Mouse (Mus musculus): ENCODE measurements around the gene D430041D05Rik. TPM values are rescaled to one million over a fixed set of nuclear protein-coding genes. Genes with fewer than 3 reads are reported as not detected.

D430041D05Rik gene
- polyA plus RNA-seq, 1 experiment: 46.7 TPM

DNA sequence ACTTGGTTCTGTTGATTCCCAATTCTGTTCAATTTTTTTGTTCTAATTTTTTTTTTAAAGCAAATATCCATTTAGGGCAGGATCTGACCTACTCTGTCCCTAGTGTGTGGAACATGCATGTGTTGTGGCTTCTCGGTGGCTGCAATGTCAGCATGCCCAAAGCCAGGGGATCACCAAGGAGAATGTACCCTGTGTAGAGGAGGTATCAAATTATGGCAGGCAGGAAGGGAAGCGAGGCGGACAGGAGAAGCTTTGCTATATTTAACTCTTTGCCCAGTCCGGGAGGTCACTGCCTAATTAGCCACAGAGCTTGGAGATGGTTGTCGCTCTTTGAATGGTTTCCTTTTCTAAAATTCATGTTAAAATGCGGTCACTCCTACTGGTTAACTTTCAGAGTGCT lies 212.6 kb downstream of the D430041D05Rik start:
- H3K4me3 ChIP-seq (ENCODE audit: insufficient read depth, low read length): no peak overlapping the region
- TF ChIP-seq CTCF (IDR thresholded peaks at IDR 0.05; ENCODE audit: extremely low read depth, insufficient read depth, low read length) (no peak), POLR2A (IDR thresholded peaks at IDR 0.05; ENCODE audit: extremely low read depth, insufficient read depth, low read length) (no peak)
- H3K4me1 ChIP-seq (ENCODE audit: control insufficient read depth, insufficient read depth, low read length): no peaks in the 10 kb centered on the region; the same call in 1 of the 2 replicates
- H3K27ac ChIP-seq (ENCODE audit: insufficient read depth, low read length): no peak overlapping the region

DNA sequence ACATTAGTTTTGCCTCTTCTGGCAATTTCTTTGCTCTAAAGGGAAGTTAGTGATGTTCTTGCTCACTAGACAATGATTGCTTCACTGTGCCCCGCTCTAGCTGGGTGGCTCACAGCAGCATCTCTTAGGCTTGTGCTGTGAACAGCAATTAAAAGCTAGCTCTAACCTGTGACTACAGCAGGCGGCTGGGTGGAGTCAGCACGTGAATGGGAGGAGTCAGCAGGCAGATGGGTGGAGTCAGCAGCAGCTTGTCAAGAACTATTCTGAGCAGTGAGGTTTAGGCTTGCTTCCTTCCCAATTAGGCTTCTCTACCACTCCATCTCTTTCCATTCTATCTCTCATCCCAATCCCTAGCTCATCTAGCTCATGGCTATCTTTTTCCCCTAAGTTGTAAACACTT lies 213.5 kb downstream of the D430041D05Rik start:
- TF ChIP-seq CTCF (IDR thresholded peaks at IDR 0.05; ENCODE audit: extremely low read depth, insufficient read depth, low read length) (no peak), POLR2A (IDR thresholded peaks at IDR 0.05; ENCODE audit: extremely low read depth, insufficient read depth, low read length) (no peak)
- Histone ChIP-seq H3K27ac (ENCODE audit: insufficient read depth, low read length) (no peak overlapping the region), H3K4me3 (ENCODE audit: insufficient read depth, low read length) (no peak overlapping the region), H3K4me1 (ENCODE audit: control insufficient read depth, insufficient read depth, low read length) (peaks cover 1% of the 10 kb centered on the region; the same call in 1 of the 2 replicates)

GRCm38 (mm10) chr2:104192401-104193141 lies 218.2 kb downstream of the D430041D05Rik start:
- Histone ChIP-seq H3K4me3 (ENCODE audit: insufficient read depth, low read length) (no peak overlapping the region), H3K27ac (ENCODE audit: insufficient read depth, low read length) (no peak overlapping the region), H3K4me1 (ENCODE audit: control insufficient read depth, insufficient read depth, low read length) (peaks cover 1% of the 10 kb centered on the region; the same call in 1 of the 2 replicates)
- TF ChIP-seq CTCF (IDR thresholded peaks at IDR 0.05; ENCODE audit: extremely low read depth, insufficient read depth, low read length): no peak
- no peak for TF ChIP-seq POLR2A (IDR thresholded peaks at IDR 0.05; ENCODE audit: extremely low read depth, insufficient read depth, low read length)

- Histone ChIP-seq H3K4me1 (ENCODE audit: control insufficient read depth, insufficient read depth, low read length) (peaks cover 1% of the 10 kb centered on the region; the same call in 1 of the 2 replicates), H3K27ac (ENCODE audit: insufficient read depth, low read length) (no peak overlapping the region), H3K4me3 (ENCODE audit: insufficient read depth, low read length) (no peak overlapping the region)
- TF ChIP-seq CTCF (IDR thresholded peaks at IDR 0.05; ENCODE audit: extremely low read depth, insufficient read depth, low read length) (no peak), POLR2A (IDR thresholded peaks at IDR 0.05; ENCODE audit: extremely low read depth, insufficient read depth, low read length) (no peak)
Observed at GRCm38 (mm10) chr2:104191723-104192122, 219.1 kb downstream of the D430041D05Rik start.

- Histone ChIP-seq H3K27ac (ENCODE audit: insufficient read depth, low read length) (no peak overlapping the region), H3K4me3 (ENCODE audit: insufficient read depth, low read length) (no peak overlapping the region), H3K4me1 (ENCODE audit: control insufficient read depth, insufficient read depth, low read length) (peaks cover 7% of the 10 kb centered on the region; the same call in 1 of the 2 replicates)
- TF ChIP-seq POLR2A (IDR thresholded peaks at IDR 0.05; ENCODE audit: extremely low read depth, insufficient read depth, low read length) (no peak), CTCF (IDR thresholded peaks at IDR 0.05; ENCODE audit: extremely low read depth, insufficient read depth, low read length) (no peak)
Observed at GRCm38 (mm10) chr2:104188859-104189258, 222.0 kb downstream of the D430041D05Rik start.

DNA sequence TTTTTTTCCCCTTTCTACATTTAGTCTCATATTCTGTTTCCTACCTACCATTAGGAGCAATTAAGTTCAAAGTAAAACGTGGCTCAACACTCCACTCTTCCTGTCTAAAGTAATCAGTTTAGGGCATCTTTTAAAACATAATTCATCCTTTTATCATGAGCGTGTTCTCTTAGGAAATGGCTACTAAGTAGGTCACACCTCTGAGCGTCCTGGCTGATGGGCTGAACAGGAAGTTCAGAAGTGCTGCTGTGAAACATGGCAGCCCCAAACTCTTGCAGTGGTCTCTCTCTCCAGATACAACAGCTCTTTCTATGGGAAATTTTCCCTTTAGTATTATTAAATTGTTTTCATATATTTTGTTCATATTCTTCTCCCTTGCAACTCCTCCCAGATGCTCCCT lies 223.7 kb downstream of the D430041D05Rik start:
- H3K4me3 ChIP-seq (ENCODE audit: insufficient read depth, low read length): no peak overlapping the region
- no peak overlapping the region for H3K27ac ChIP-seq (ENCODE audit: insufficient read depth, low read length)
- H3K4me1 ChIP-seq (ENCODE audit: control insufficient read depth, insufficient read depth, low read length): peaks cover 5% of the 10 kb centered on the region; the same call in 1 of the 2 replicates
- TF ChIP-seq CTCF (IDR thresholded peaks at IDR 0.05; ENCODE audit: extremely low read depth, insufficient read depth, low read length): no peak
- TF ChIP-seq POLR2A (IDR thresholded peaks at IDR 0.05; ENCODE audit: extremely low read depth, insufficient read depth, low read length): no peak

DNA sequence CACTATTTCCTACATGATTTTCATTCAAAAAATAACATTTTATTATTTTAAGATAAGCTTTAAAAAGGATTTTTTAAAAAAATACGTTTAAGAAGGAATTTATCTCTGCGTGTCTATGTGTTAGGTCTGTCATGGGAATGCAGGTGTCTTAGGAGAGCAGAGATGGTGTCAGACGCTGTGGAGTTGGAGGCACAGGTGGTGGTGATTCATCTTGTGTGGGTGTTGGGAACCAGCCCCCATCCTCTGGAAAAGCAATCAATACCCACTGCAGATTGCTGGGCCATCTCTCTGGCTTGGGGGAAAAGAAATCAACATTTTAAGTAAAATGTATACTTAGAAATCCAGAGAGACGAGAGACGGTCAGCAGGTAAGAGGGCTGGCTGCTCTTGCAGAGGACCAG lies 225.2 kb downstream of the D430041D05Rik start:
- no peak overlapping the region for H3K4me3 ChIP-seq (ENCODE audit: insufficient read depth, low read length)
- H3K4me1 ChIP-seq (ENCODE audit: control insufficient read depth, insufficient read depth, low read length): peaks cover 5% of the 10 kb centered on the region; the same call in 1 of the 2 replicates
- H3K27ac ChIP-seq (ENCODE audit: insufficient read depth, low read length): no peak overlapping the region
- TF ChIP-seq POLR2A (IDR thresholded peaks at IDR 0.05; ENCODE audit: extremely low read depth, insufficient read depth, low read length) (no peak), CTCF (IDR thresholded peaks at IDR 0.05; ENCODE audit: extremely low read depth, insufficient read depth, low read length) (no peak)

GRCm38 (mm10) chr2:104184296-104184695 lies 226.5 kb downstream of the D430041D05Rik start:
- no peak overlapping the region for H3K27ac ChIP-seq (ENCODE audit: insufficient read depth, low read length)
- no peak overlapping the region for H3K4me3 ChIP-seq (ENCODE audit: insufficient read depth, low read length)
- no peak for TF ChIP-seq CTCF (IDR thresholded peaks at IDR 0.05; ENCODE audit: extremely low read depth, insufficient read depth, low read length)
- TF ChIP-seq POLR2A (IDR thresholded peaks at IDR 0.05; ENCODE audit: extremely low read depth, insufficient read depth, low read length): no peak
- peaks cover 5% of the 10 kb centered on the region; the same call in 1 of the 2 replicates for H3K4me1 ChIP-seq (ENCODE audit: control insufficient read depth, insufficient read depth, low read length)

- TF ChIP-seq POLR2A (IDR thresholded peaks at IDR 0.05; ENCODE audit: extremely low read depth, insufficient read depth, low read length): no peak
- TF ChIP-seq CTCF (IDR thresholded peaks at IDR 0.05; ENCODE audit: extremely low read depth, insufficient read depth, low read length): no peak
- Histone ChIP-seq H3K4me1 (ENCODE audit: control insufficient read depth, insufficient read depth, low read length) (peaks cover 5% of the 10 kb centered on the region; the same call in 1 of the 2 replicates), H3K27ac (ENCODE audit: insufficient read depth, low read length) (no peak overlapping the region), H3K4me3 (ENCODE audit: insufficient read depth, low read length) (no peak overlapping the region)
Observed at GRCm38 (mm10) chr2:104183246-104183845, 227.5 kb downstream of the D430041D05Rik start.

- H3K27ac ChIP-seq (ENCODE audit: insufficient read depth, low read length): no peak overlapping the region
- H3K4me1 ChIP-seq (ENCODE audit: control insufficient read depth, insufficient read depth, low read length): peaks cover 11% of the 10 kb centered on the region
- TF ChIP-seq POLR2A (IDR thresholded peaks at IDR 0.05; ENCODE audit: extremely low read depth, insufficient read depth, low read length) (no peak), CTCF (IDR thresholded peaks at IDR 0.05; ENCODE audit: extremely low read depth, insufficient read depth, low read length) (no peak)
- no peak overlapping the region for H3K4me3 ChIP-seq (ENCODE audit: insufficient read depth, low read length)
Observed at GRCm38 (mm10) chr2:104179636-104180035, 231.2 kb downstream of the D430041D05Rik start.
